Mouse (Mus musculus) megakaryocyte, embryonic 14.5 days (primary cell): ENCODE measurements around the gene Psen2.

Experiments
- FLI1 ChIP-seq: IDR thresholded peaks from 2 replicates; pipeline ENCODE4 v1.6.1; 2012; ENCODE audit warnings: low read length, inconsistent platforms, mixed read lengths
- GATA1 ChIP-seq: IDR thresholded peaks from 3 replicates; pipeline ENCODE4 v1.6.1; 2012; ENCODE audit warnings: mixed read lengths, low read length, inconsistent platforms, borderline replicate concordance

GRCm38 (mm10) chr1:180195703-180196381 lies 67.4 kb downstream of the Psen2 start:
- TF ChIP-seq GATA1 (no peak), FLI1 (no peak)
